Mouse (Mus musculus) urinary bladder, postnatal 0 days (tissue): ENCODE results near the gene Olfr58. TPM values are rescaled to one million over a fixed set of nuclear protein-coding genes. Genes with fewer than 3 reads are reported as not detected.

Experiments used
- polyA plus RNA-seq: library from polyadenylated mRNA; unstranded; fragments of >200 nt; fragmentation: Nextera tagmentation; extraction: Ambion mirVana; gene quantifications from 2 replicates; pipeline ENCODE4 v1.2.1, GENCODE M21; 2015

The Olfr58 gene
- not detected in 2 replicates for polyA plus RNA-seq

GRCm38 (mm10) chr9:19779983-19780382 lies at the start of gene Olfr58:
Olfr58 (plus strand) TSS chr9:19780283.

DNA sequence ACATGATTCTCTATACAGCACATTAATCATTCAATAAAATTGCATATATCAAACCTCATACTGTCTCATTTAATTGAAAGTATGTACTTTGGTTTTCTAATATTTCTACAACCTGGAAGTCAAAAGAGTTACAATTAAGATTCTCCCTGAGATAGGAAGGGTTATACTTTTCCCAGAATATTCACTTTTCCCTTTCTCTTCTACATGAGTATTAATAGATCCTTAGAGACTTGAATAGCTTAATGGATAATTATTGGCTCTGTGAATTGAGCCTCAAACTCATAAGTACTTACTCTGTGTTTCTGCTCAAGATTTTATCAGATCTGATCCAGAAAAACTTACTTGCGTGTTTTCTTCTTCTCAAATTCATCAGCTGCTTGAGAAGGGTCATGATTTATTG lies 24.5 kb downstream of the Olfr58 start, which contains the start of gene Olfr859:
TSS of gene Olfr859 (plus strand) at position 301 of the 400 bp plus-strand sequence.

Other genes starting within 250 kb of the Olfr58 start
- gene Olfr853, start 239.2 kb upstream of the Olfr58 start, polyA plus RNA-seq: not detected in 2 replicates
- not detected in 2 replicates for gene Olfr854, start 212.9 kb upstream of the Olfr58 start, polyA plus RNA-seq
- gene Olfr855, start 197.7 kb upstream of the Olfr58 start, polyA plus RNA-seq: not detected in 2 replicates
- 11.2 and 12.9 TPM in 2 replicates for gene Zfp317, start 158.2 kb upstream of the Olfr58 start, polyA plus RNA-seq
- gene Olfr857, start 70.8 kb upstream of the Olfr58 start, polyA plus RNA-seq: not detected in 2 replicates
- not detected in 2 replicates for gene Olfr859, start 24.6 kb downstream of the Olfr58 start, polyA plus RNA-seq
- not detected in 2 replicates for gene Olfr860, start 69.5 kb downstream of the Olfr58 start, polyA plus RNA-seq
- not detected in 2 replicates for gene Olfr862, start 107.7 kb downstream of the Olfr58 start, polyA plus RNA-seq
- gene Olfr77, start 136.6 kb downstream of the Olfr58 start, polyA plus RNA-seq: 0.19 and 0.22 TPM in 2 replicates
- not detected in 2 replicates for gene Olfr866, start 247.8 kb downstream of the Olfr58 start, polyA plus RNA-seq